In genomic region chr17:68075712-68076111, GRCm38 (mm10) we compare ENCODE assay signal across 13 mouse cellular contexts.
DNase-seq lines count a peak whose midpoint lies in the region; ATAC-seq lines count a peak whose summit lies in the region.
"Had no signal": no experiment of that assay in that cellular context is flagged by ENCODE, and none has a peak within 500 bp of the region (broad histone marks: within the 10 kb centered on the region; RNA-seq: fewer than 3 reads in every experiment).

No protein-coding gene starts in this region.

- no peak overlapping the region for H3K4me2 ChIP-seq in heart, embryonic 16.5 days (ENCODE audit: low read depth, low read length)

- H3K27me3 ChIP-seq in heart, embryonic 16.5 days (ENCODE audit: control insufficient read depth, insufficient read depth, low read length), result no peaks in the 10 kb centered on the region

- ATAC-seq in heart, embryonic 16.5 days (replicated peaks; ENCODE audit: extremely low read depth, insufficient read depth, low FRiP score), result no peak
- no peak for ATAC-seq in CD4-positive, CD25-positive, alpha-beta regulatory T cell, adult 4 months
- ATAC-seq: lung, postnatal 0 days had no signal

- H3K9me3 ChIP-seq in heart, embryonic 16.5 days (replicated peaks; ENCODE audit: control insufficient read depth, low read length), result no peaks in the 10 kb centered on the region

- no peaks in the 10 kb centered on the region for H3K36me3 ChIP-seq in heart, embryonic 16.5 days (ENCODE audit: control insufficient read depth, insufficient read depth)

- no peak for DNase-seq in heart, adult 11 months
- peak; percentile 8 for DNase-seq in layer of hippocampus, adult 9-11 months
- no peak for DNase-seq in layer of hippocampus, postnatal 36 days
- DNase-seq in testis, postnatal 14 days (ENCODE audit: low spot score), result peak; percentile 27
- DNase-seq in testis, postnatal 10 days (ENCODE audit: low spot score), result no peak
- no peak for DNase-seq in gastrocnemius, postnatal 4 days (ENCODE audit: low spot score in 2 of 2)
- DNase-seq: adrenal gland, postnatal 14 days; cerebellum, adult 11-12 months; left cerebral cortex, postnatal 4 days; thymus, postnatal 14 days had no signal

- no peak overlapping the region for H3K9ac ChIP-seq in heart, embryonic 16.5 days (ENCODE audit: low read length)

- peaks cover 4% of the 10 kb centered on the region; the same call in 1 of the 2 replicates for H3K4me1 ChIP-seq in heart, embryonic 16.5 days (ENCODE audit: control insufficient read depth, insufficient read depth, low read length)

- peak overlapping the region; percentile 14; the same call in 1 of the 2 replicates for H3K27ac ChIP-seq in heart, embryonic 16.5 days (ENCODE audit: low read length)

- 46% methylated on average over 2 of the region's 2 CpGs for WGBS in heart, embryonic 16.5 days

- H3K4me3 ChIP-seq in heart, embryonic 16.5 days (ENCODE audit: low read length), result no peak overlapping the region

Comparison
In these comparisons a context has a peak if more than half of its experiments do, and no peak if none do; other contexts are left out.
1. DNase-seq: peak in layer of hippocampus, adult 9-11 months (single experiment) and testis, postnatal 14 days (single experiment); none in heart, adult 11 months (single experiment), layer of hippocampus, postnatal 36 days (0 of 2), testis, postnatal 10 days (single experiment) and gastrocnemius, postnatal 4 days (0 of 2).